Mouse (Mus musculus) lung, adult 2 months (tissue): ENCODE measurements around the gene Pelo. TPM values are rescaled to one million over a fixed set of nuclear protein-coding genes. Genes with fewer than 3 reads are reported as not detected.

Source experiments
- DNase-seq: peaks from one replicate; pipeline ENCODE4 v3.0.0; 2022
- H3K4me1 ChIP-seq: fragments of 200-500 bp; 2 replicates; pipeline ENCODE4 v1.6.1; 2011; ENCODE audit warnings: low read length; ENCODE audit not compliant: control insufficient read depth, insufficient read depth
- H3K4me3 ChIP-seq: fragments of 200-500 bp; replicated peaks from 2 replicates; pipeline ENCODE3; 2011; ENCODE audit warnings: low read depth, mild to moderate bottlenecking, control low read depth, low read length; ENCODE audit errors: extremely low read depth
- CTCF ChIP-seq: fragments of 200-500 bp; IDR thresholded peaks from 2 replicates; pipeline ENCODE4 v1.5.1; 2011; ENCODE audit warnings: mild to moderate bottlenecking, low read length, control low read depth; ENCODE audit not compliant: insufficient read depth
- POLR2A ChIP-seq: fragments of 200-500 bp; IDR thresholded peaks from 2 replicates; pipeline ENCODE4 v1.6.1; 2011; ENCODE audit warnings: low read depth, mild to moderate bottlenecking, control low read depth, low read length, borderline replicate concordance; ENCODE audit errors: extremely low read depth
- WGBS: fragments of 180-500 bp; shearing (Covaris S2); methylation state at CpG from one replicate; pipeline ENCODE4 v1.1.7; 2018; 5-methylcytosine and 5-hydroxymethylcytosine counted together
- polyA plus RNA-seq: library from polyadenylated mRNA; depleted of rRNA; stranded (reverse); fragments of >200 nt; gene quantifications from 2 replicates; pipeline ENCODE4 v1.2.3, GENCODE M21; 2012; rRNA removed

Pelo gene
- 30.2 and 32.9 TPM in 2 replicates for polyA plus RNA-seq

DNA sequence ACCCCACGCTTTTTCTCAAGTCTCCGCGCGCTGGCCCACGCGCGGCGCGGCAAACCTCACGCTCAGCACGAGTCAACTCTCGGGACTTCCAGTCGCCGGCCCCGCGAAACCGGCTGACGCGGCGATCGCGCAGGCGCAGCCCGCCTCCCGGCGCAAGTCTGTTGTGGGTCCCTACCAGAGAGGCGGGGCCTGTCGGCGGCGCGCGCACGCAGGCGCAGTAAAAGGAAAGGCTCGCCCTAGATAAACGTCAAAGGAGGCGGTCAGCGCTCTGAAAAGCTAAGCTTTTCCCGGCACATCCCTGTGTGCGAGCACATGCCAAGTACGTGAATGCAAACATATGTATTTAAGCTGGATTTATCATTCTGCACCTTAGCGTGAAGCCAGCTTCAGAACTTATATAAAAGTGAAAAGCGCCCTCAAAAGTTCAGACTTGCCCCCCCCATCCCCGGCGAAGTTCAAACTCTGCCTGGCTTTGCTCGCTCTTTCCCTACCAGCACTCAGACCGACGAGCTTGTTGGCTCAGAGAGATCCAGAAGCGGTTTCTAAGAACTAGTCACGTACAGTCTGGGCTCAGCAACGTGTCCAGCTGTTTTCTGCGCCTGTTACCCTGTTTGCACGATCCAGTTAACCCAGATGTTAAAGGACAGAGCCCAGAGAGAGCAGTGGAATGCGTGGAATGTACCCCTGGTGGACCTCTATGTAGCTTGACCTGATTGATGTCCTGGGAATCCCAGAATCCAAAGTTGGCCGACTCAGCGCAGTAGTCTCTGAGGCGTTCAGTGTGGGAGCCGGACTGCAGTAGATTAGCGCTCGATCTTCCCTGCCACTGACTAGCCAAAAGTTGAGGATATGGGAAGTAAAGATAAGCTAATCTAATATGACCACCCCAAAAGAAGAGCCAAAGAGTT lies at the start of gene Pelo:
Pelo (minus strand) TSS at position 118 of the 908 bp plus-strand sequence.
- under 1% methylated on average over 60 of the region's 60 CpGs for WGBS
- DNase-seq: peak; percentile 93
- TF ChIP-seq POLR2A: peak; percentile 78; the same call in 1 of the 2 replicates
- TF ChIP-seq CTCF: no peak
- Histone ChIP-seq H3K4me1 (peaks cover 28% of the 10 kb centered on the region), H3K4me3 (peak within 1 kb of the TSS; percentile 70)

DNA sequence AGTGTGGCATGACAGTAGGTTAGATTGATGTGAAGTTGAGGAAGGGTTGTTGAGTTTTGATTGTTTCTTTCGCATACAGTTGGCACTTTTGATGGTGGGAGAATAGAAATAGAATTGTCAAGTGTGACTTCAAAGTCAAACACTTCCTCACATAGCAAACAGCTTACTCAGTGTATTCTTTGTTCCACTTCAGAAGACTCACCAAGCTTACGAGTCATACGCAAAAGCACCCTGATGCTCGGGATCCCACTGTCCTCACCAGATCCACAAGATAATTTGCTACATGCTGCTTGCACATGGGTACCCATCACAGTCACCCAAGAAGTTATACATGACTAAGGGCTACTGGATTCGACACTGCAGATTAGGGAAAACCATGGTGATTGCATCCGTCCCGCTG lies 48.5 kb upstream of the Pelo start:
- TF ChIP-seq CTCF (no peak), POLR2A (no peak)
- WGBS: 84% methylated on average over 7 of the region's 7 CpGs
- no peak for DNase-seq
- H3K4me3 ChIP-seq: no peak overlapping the region
- peaks cover 3% of the 10 kb centered on the region for H3K4me1 ChIP-seq

DNA sequence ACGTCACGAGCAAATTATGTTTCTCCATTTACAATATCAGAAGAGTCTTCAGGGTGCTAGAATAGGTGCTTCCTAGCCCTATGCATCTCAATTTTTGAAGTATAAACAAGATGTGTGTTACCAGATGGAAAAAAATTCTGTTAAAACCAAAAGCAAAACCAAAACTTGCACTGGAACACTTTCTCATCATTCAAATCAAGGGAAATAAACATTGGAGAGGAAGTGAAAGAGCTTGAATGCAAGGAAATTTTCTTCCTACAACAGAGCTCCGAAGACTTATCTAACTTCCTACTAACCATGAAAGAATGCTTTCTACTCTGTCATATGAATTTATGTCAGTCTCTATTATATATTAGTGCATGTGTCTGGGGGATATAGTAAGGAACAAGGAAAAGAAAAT lies 46.8 kb upstream of the Pelo start:
- Histone ChIP-seq H3K4me3 (peak overlapping the region; percentile 5), H3K4me1 (peaks cover 6% of the 10 kb centered on the region)
- no peak for DNase-seq
- 47% methylated on average over 3 of the region's 3 CpGs for WGBS
- TF ChIP-seq POLR2A: no peak
- no peak for TF ChIP-seq CTCF

DNA sequence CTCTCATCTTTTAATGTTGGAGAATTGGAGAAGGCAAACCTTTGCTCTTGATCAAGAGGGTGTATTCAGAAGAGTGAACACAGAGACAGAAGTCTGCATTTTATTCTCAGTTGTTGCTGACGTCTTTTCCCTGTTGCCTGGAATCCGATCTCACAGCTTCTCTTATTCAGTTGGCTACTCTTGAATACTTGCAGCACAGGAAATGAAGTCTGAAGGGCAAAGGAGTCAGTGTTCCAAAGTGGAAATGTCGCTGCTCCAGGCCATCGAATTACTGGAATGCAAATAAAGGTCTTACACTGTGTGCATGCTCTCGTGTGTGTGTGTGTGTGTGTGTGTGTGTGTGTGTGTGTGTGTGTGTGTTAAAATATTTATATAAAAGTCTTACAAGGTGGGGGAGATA lies 42.4 kb upstream of the Pelo start:
- no peak for DNase-seq

DNA sequence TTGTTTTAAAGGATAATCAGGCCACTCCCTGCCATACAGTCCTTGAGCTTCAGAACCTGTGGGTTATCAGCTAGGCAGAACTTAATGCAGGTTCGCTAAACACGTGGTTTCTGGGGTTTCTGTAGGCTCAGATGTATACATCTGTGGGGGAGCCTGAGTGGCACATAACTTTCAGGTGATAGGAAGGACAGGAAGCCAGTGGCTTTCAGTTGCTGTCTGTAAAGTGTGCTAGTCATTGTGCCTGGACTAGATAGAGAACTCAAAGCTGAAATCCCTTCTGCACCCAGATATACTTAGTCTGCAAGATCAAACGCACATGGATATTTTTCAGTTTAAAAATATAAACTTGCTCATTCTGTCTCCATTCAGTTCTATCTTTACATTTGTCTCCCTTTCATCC lies 41.4 kb upstream of the Pelo start:
- Histone ChIP-seq H3K4me1 (peaks cover 9% of the 10 kb centered on the region), H3K4me3 (no peak overlapping the region)
- 61% methylated on average over 3 of the region's 3 CpGs for WGBS
- TF ChIP-seq CTCF (no peak), POLR2A (no peak)
- no peak for DNase-seq

More for the DNA sequence above, 42.4 kb upstream of the Pelo start:
- TF ChIP-seq CTCF (no peak), POLR2A (no peak)
- peaks cover 9% of the 10 kb centered on the region for H3K4me1 ChIP-seq
- WGBS: 13% methylated on average over 5 of the region's 5 CpGs
- no peak overlapping the region for H3K4me3 ChIP-seq

DNA sequence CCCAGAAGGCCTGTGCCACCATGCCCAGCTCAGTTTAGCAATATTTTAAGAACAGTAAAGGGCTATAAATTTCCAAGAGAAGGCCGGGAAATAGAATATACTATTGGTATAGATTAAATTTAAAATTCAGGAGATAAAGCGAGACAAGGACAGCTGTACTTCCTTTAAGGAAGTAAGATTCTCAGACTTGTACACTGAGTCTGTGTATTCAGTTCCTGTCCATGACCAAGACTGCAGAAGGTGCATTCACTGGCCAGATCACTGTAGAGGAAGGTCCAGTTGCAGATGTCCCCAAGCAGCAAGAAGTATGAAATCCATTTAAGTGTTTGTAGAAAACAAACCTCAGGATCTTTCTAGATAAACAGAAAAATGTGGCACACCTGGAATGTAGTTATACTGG lies 40.0 kb upstream of the Pelo start:
- Histone ChIP-seq H3K4me3 (no peak overlapping the region), H3K4me1 (peaks cover 6% of the 10 kb centered on the region; the same call in 1 of the 2 replicates)
- WGBS: 53% methylated on average over 2 of the region's 2 CpGs
- no peak for DNase-seq
- no peak for TF ChIP-seq CTCF
- no peak for TF ChIP-seq POLR2A

DNA sequence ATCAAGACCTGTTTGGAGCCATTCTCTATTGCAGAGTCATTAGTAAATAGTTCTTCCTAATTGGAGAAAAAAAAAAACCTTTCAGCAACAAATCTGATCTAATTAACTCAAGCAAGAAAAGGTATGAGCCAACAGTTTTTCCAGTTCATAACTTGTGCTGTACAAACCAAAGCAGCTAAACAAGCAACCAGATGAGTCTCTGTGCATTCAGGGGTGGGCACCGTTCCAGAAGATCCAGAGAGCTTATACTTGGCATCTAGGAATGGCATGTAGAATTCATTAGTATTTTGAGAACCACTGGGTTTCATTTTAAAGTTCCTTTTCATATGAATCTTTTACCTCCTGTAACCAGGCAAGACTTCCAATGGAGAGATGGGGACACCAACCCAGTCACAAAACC lies 37.8 kb upstream of the Pelo start:
- 85% methylated on average over 1 of the region's 1 CpGs for WGBS
- TF ChIP-seq POLR2A: no peak
- no peak for TF ChIP-seq CTCF
- H3K4me1 ChIP-seq: peaks cover 6% of the 10 kb centered on the region; the same call in 1 of the 2 replicates
- H3K4me3 ChIP-seq: no peak overlapping the region
- no peak for DNase-seq

DNA sequence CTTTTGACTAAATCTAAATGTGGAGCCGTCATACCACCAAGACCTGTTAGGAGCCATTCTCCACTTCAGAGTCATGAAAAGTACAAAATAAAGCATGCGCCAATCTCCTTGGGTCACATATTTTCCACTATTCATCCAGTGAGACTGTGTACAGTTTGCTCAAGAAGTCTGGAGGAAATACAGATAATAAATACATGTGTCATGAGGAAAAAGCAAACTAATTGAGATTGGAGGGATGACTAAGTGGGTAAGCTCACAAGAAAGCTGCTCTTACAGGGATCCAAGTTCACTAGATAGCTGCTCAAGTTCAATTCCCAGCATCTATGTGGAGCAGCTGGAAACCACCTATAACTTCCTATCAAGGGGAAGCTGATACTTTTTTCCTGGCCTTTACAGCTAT lies 36.5 kb upstream of the Pelo start:
- Histone ChIP-seq H3K4me3 (no peak overlapping the region), H3K4me1 (0 out of 2 replicates have a peak, but pooled peaks cover 3% of the 10 kb centered on the region)
- 85% methylated on average over 2 of the region's 2 CpGs for WGBS
- no peak for DNase-seq
- TF ChIP-seq POLR2A (no peak), CTCF (no peak)

DNA sequence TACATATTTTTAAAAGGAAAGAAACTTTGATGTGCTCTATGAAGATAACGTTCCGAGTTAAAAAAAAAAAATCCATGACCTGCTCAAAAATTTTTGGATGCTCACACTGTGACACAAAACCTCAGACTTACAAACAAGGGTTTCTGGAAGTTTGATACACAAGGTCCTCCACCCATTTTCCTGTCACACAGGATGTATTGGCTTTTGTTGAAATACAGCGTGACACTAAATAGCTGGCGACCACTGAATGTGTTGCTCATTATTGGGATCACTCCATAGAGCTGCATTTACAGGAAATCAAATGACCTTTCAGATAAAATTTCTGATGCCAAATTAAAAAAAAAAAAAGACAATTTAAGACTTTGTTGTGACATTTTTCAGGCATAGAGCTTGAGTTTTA lies 35.1 kb upstream of the Pelo start:
- Histone ChIP-seq H3K4me1 (0 out of 2 replicates have a peak, but pooled peaks cover 3% of the 10 kb centered on the region), H3K4me3 (no peak overlapping the region)
- 56% methylated on average over 4 of the region's 4 CpGs for WGBS
- TF ChIP-seq POLR2A (no peak), CTCF (no peak)
- DNase-seq: no peak

DNA sequence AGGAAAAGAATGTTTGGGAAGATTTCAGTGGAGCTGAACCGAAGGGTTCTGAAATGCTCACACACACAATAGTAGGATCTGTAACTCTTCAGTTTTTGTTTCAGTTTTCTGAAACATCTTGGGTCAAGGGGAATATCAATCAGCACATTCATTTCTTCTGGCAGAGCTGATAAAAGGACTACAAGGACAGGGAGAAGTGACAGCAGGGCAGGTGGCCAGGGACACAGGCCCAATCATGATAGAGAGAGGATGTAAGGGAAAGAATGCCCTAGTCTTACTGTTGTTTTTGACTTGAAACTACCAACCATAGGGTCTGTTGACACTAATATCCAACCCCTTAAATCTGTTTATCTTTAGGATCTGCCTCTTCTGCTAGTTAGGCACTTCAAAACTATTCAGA lies 34.5 kb upstream of the Pelo start:
- 55% methylated on average over 1 of the region's 1 CpGs for WGBS
- no peaks in the 10 kb centered on the region for H3K4me1 ChIP-seq
- no peak for DNase-seq
- TF ChIP-seq POLR2A: no peak
- no peak for TF ChIP-seq CTCF
- H3K4me3 ChIP-seq: no peak overlapping the region
